Mouse (Mus musculus): ENCODE results near the gene Rftn2. TPM values are rescaled to one million over a fixed set of nuclear protein-coding genes. Genes with fewer than 3 reads are reported as not detected.
A peak's percentile ranks its signal among the peaks of the same experiment; 100 is the strongest.

Rftn2 gene
- polyA plus RNA-seq, 1 experiment = 0.85 TPM

GRCm38 (mm10) chr1:55224111-55224510 is 2.5 kb downstream of the Rftn2 start:
- no peak for TF ChIP-seq POLR2A (IDR thresholded peaks at IDR 0.05; ENCODE audit: low read depth, low read length)
- no peak for TF ChIP-seq CTCF (IDR thresholded peaks at IDR 0.05; ENCODE audit: extremely low read depth, insufficient read length, insufficient replicate concordance, low read depth, low read length)
- no peaks in the 10 kb centered on the region for H3K4me1 ChIP-seq (ENCODE audit: control insufficient read depth, insufficient read depth, insufficient read length, low read length)
- WGBS = 81% methylated on average over 11 of the region's 11 CpGs
- peaks cover 2% of the 10 kb centered on the region; the same call in 1 of the 2 replicates for H3K27me3 ChIP-seq (ENCODE audit: control insufficient read depth, insufficient read depth, low read length)
- H3K36me3 ChIP-seq (ENCODE audit: control insufficient read depth, insufficient read depth, low read length) = no peaks in the 10 kb centered on the region
- no peak overlapping the region for H3K27ac ChIP-seq (ENCODE audit: insufficient read depth, low read depth, low read length)
- H3K4me3 ChIP-seq (ENCODE audit: low read depth, low read length) = 0 out of 2 replicates have a peak overlapping the region, but pooled peaks have one; percentile 18

GRCm38 (mm10) chr1:55223026-55223425 is 3.6 kb downstream of the Rftn2 start:
- Histone ChIP-seq H3K4me3 (ENCODE audit: low read depth, low read length) (no peak overlapping the region), H3K4me1 (ENCODE audit: control insufficient read depth, insufficient read depth, insufficient read length, low read length) (no peaks in the 10 kb centered on the region), H3K36me3 (ENCODE audit: control insufficient read depth, insufficient read depth, low read length) (no peaks in the 10 kb centered on the region), H3K27me3 (ENCODE audit: control insufficient read depth, insufficient read depth, low read length) (peaks cover 2% of the 10 kb centered on the region; the same call in 1 of the 2 replicates), H3K27ac (ENCODE audit: insufficient read depth, low read depth, low read length) (no peak overlapping the region)
- 84% methylated on average over 7 of the region's 7 CpGs for WGBS
- no peak for TF ChIP-seq CTCF (IDR thresholded peaks at IDR 0.05; ENCODE audit: extremely low read depth, insufficient read length, insufficient replicate concordance, low read depth, low read length)
- TF ChIP-seq POLR2A (IDR thresholded peaks at IDR 0.05; ENCODE audit: low read depth, low read length) = no peak

- no peaks in the 10 kb centered on the region for H3K36me3 ChIP-seq (ENCODE audit: control insufficient read depth, insufficient read depth, low read length)
- no peak for TF ChIP-seq POLR2A (IDR thresholded peaks at IDR 0.05; ENCODE audit: low read depth, low read length)
- no peak for TF ChIP-seq CTCF (IDR thresholded peaks at IDR 0.05; ENCODE audit: extremely low read depth, insufficient read length, insufficient replicate concordance, low read depth, low read length)
- no peak overlapping the region for H3K4me3 ChIP-seq (ENCODE audit: low read depth, low read length)
- peaks cover under 1% of the 10 kb centered on the region; the same call in 1 of the 2 replicates for H3K27me3 ChIP-seq (ENCODE audit: control insufficient read depth, insufficient read depth, low read length)
- H3K27ac ChIP-seq (ENCODE audit: insufficient read depth, low read depth, low read length) = no peak overlapping the region
- peaks cover 7% of the 10 kb centered on the region; the same call in 1 of the 2 replicates for H3K4me1 ChIP-seq (ENCODE audit: control insufficient read depth, insufficient read depth, insufficient read length, low read length)
- 68% methylated on average over 4 of the region's 4 CpGs for WGBS
Observed at GRCm38 (mm10) chr1:55221352-55221751, 5.2 kb downstream of the Rftn2 start.

GRCm38 (mm10) chr1:55217191-55217590 is 9.4 kb downstream of the Rftn2 start:
- 14% methylated on average over 2 of the region's 2 CpGs for WGBS
- Histone ChIP-seq H3K27me3 (ENCODE audit: control insufficient read depth, insufficient read depth, low read length) (no peaks in the 10 kb centered on the region), H3K4me3 (ENCODE audit: low read depth, low read length) (no peak overlapping the region), H3K36me3 (ENCODE audit: control insufficient read depth, insufficient read depth, low read length) (no peaks in the 10 kb centered on the region), H3K27ac (ENCODE audit: insufficient read depth, low read depth, low read length) (no peak overlapping the region; the same call in 1 of the 2 replicates), H3K4me1 (ENCODE audit: control insufficient read depth, insufficient read depth, insufficient read length, low read length) (peaks cover 9% of the 10 kb centered on the region; the same call in 1 of the 2 replicates)
- TF ChIP-seq POLR2A (IDR thresholded peaks at IDR 0.05; ENCODE audit: low read depth, low read length) (no peak), CTCF (IDR thresholded peaks at IDR 0.05; ENCODE audit: extremely low read depth, insufficient read length, insufficient replicate concordance, low read depth, low read length) (no peak)

- TF ChIP-seq CTCF (IDR thresholded peaks at IDR 0.05; ENCODE audit: extremely low read depth, insufficient read length, insufficient replicate concordance, low read depth, low read length) = no peak
- TF ChIP-seq POLR2A (IDR thresholded peaks at IDR 0.05; ENCODE audit: low read depth, low read length) = no peak
- 52% methylated on average over 11 of the region's 11 CpGs for WGBS
- Histone ChIP-seq H3K4me1 (ENCODE audit: control insufficient read depth, insufficient read depth, insufficient read length, low read length) (peaks cover 17% of the 10 kb centered on the region; the same call in 1 of the 2 replicates), H3K36me3 (ENCODE audit: control insufficient read depth, insufficient read depth, low read length) (no peaks in the 10 kb centered on the region), H3K27ac (ENCODE audit: insufficient read depth, low read depth, low read length) (peak overlapping the region; percentile 7; the same call in 1 of the 2 replicates), H3K4me3 (ENCODE audit: low read depth, low read length) (no peak overlapping the region), H3K27me3 (ENCODE audit: control insufficient read depth, insufficient read depth, low read length) (no peaks in the 10 kb centered on the region)
Observed at GRCm38 (mm10) chr1:55215185-55215813, 11.3 kb downstream of the Rftn2 start.

DNA sequence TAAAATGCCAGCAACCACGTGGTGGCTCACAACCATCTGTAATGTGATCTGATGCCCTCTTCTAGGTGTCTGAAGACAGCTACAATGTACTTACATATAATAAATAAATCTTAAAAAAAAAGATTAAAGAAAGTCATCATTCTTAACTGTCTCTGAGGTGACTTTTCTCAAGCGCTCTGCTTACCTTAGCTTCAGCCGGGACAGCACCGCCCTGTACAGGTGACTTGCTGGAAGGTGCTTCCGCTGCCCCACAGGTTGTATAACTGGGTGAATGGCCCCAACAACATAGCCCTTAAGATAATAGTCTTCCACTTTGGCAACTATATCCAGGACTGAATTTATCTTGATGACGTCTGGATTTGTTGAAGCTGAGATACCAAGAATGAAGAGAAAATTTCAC is 12.6 kb downstream of the Rftn2 start:
- 32% methylated on average over 6 of the region's 6 CpGs for WGBS
- H3K27me3 ChIP-seq (ENCODE audit: control insufficient read depth, insufficient read depth, low read length) = no peaks in the 10 kb centered on the region
- no peaks in the 10 kb centered on the region for H3K36me3 ChIP-seq (ENCODE audit: control insufficient read depth, insufficient read depth, low read length)
- no peak for TF ChIP-seq CTCF (IDR thresholded peaks at IDR 0.05; ENCODE audit: extremely low read depth, insufficient read length, insufficient replicate concordance, low read depth, low read length)
- TF ChIP-seq POLR2A (IDR thresholded peaks at IDR 0.05; ENCODE audit: low read depth, low read length) = no peak
- peak overlapping the region; percentile 32; the same call in 1 of the 2 replicates for H3K4me3 ChIP-seq (ENCODE audit: low read depth, low read length)
- no peak overlapping the region for H3K27ac ChIP-seq (ENCODE audit: insufficient read depth, low read depth, low read length)
- peaks cover 17% of the 10 kb centered on the region; the same call in 1 of the 2 replicates for H3K4me1 ChIP-seq (ENCODE audit: control insufficient read depth, insufficient read depth, insufficient read length, low read length)

DNA sequence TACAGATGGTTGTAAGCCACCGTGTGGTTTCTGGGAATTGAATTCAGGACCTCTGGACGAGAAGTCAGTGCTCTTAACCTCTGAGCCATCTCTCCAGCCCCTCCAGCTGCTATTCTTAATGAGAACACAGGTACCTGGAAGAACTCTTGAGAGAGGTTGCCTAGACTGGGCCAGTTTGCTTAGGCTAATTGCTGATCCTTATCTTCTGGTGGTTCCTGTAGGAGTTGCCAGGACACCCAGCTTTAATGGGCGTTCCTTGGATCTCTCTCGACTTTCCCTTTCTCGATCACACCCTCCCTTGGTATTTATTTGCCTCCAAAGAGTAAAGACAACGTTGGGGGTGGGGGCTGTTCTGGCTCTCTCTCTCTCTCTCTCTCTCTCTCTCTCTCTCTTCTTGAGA is 13.1 kb downstream of the Rftn2 start:
- Histone ChIP-seq H3K36me3 (ENCODE audit: control insufficient read depth, insufficient read depth, low read length) (no peaks in the 10 kb centered on the region), H3K27ac (ENCODE audit: insufficient read depth, low read depth, low read length) (peak overlapping the region; percentile 39; the same call in 1 of the 2 replicates), H3K4me1 (ENCODE audit: control insufficient read depth, insufficient read depth, insufficient read length, low read length) (peaks cover 17% of the 10 kb centered on the region; the same call in 1 of the 2 replicates), H3K4me3 (ENCODE audit: low read depth, low read length) (peak overlapping the region; percentile 32; the same call in 1 of the 2 replicates), H3K27me3 (ENCODE audit: control insufficient read depth, insufficient read depth, low read length) (no peaks in the 10 kb centered on the region)
- 22% methylated on average over 6 of the region's 6 CpGs for WGBS
- TF ChIP-seq POLR2A (IDR thresholded peaks at IDR 0.05; ENCODE audit: low read depth, low read length) (no peak), CTCF (IDR thresholded peaks at IDR 0.05; ENCODE audit: extremely low read depth, insufficient read length, insufficient replicate concordance, low read depth, low read length) (no peak)
